Mouse (Mus musculus) bone marrow macrophage, adult 2 months (primary cell): ENCODE data around the gene Hddc2.

ENCODE experiments used
- CTCF ChIP-seq: IDR thresholded peaks from 2 replicates; pipeline ENCODE4 v1.5.1; 2012; ENCODE audit warnings: low read depth, mild to moderate bottlenecking, low read length, moderate library complexity
- POLR2A ChIP-seq: IDR thresholded peaks from 2 replicates; pipeline ENCODE4 v1.6.1; 2012; ENCODE audit warnings: mild to moderate bottlenecking, low read depth, low read length, borderline replicate concordance

DNA sequence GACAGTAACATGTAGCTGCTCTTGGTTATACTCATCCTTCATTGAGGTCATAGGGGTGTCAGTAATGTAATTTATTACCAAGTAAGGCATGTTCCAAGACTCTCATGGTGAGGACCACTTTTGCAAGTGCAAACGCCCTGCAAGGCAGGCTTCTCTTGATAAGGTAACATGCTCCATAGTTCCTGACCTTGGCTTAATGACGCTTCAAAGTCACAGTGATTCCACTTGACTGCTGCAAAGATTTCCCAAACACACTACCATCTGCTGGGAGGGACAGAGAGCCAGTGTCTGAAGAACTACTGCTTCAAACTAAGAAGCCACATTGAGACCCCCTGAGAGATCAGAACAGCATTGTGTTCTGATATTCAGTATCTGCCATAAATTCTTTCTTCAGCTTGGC, 40.4 kb upstream of the Hddc2 start:
- TF ChIP-seq CTCF, result no peak
- no peak for TF ChIP-seq POLR2A
